Mouse (Mus musculus) erythroid progenitor cell, adult 5-6 weeks (primary cell): ENCODE data around the gene Bpnt1. TPM values are rescaled to one million over a fixed set of nuclear protein-coding genes. Genes with fewer than 3 reads are reported as not detected.

Experiments used
- ATAC-seq: replicated peaks from 2 replicates; pipeline ENCODE4 v1.8.0; 2016; ENCODE audit warnings: moderate number of reproducible peaks, mild to moderate bottlenecking, moderate TSS enrichment, inconsistent platforms; ENCODE audit not compliant: poor library complexity, low FRiP score, severe bottlenecking
- total RNA-seq, 2 experiments: library from RNA; stranded (forward) in 1 of 2; stranded (reverse) in 1 of 2; fragments of 150-400 nt in 1 of 2; fragments of 186-747, 209-891 nt in 1 of 2; gene quantifications; 2 replicates each; pipeline versions ENCODE4 v1.2.3 to v1.2.4; 2015 to 2017; ENCODE audit warnings: low replicate concordance in 2 of 2

Bpnt1 gene
- total RNA-seq, 2 experiments from 2014 or later = 5.9 TPM; not detected in 1

- ATAC-seq = peak; percentile 90
These were observed 3.0 kb upstream of the Bpnt1 start, which contains the start of gene Iars2 for GRCm38 (mm10) chr1:185328721-185329610. Gene Iars2, minus strand, starts transcription at chr1:185329396.

- ATAC-seq = no peak
These were observed 2.1 kb upstream of the Bpnt1 start for GRCm38 (mm10) chr1:185329851-185330250.

- ATAC-seq = no peak
These were observed 585 bp upstream of the Bpnt1 start for GRCm38 (mm10) chr1:185331364-185331763.

- ATAC-seq = no peak
These were observed 1.7 kb downstream of the Bpnt1 start for GRCm38 (mm10) chr1:185333651-185334050.

GRCm38 (mm10) chr1:185334136-185334535 lies 2.2 kb downstream of the Bpnt1 start:
- ATAC-seq = no peak

- ATAC-seq = no peak
These were observed 3.3 kb downstream of the Bpnt1 start for GRCm38 (mm10) chr1:185335231-185335765.

DNA sequence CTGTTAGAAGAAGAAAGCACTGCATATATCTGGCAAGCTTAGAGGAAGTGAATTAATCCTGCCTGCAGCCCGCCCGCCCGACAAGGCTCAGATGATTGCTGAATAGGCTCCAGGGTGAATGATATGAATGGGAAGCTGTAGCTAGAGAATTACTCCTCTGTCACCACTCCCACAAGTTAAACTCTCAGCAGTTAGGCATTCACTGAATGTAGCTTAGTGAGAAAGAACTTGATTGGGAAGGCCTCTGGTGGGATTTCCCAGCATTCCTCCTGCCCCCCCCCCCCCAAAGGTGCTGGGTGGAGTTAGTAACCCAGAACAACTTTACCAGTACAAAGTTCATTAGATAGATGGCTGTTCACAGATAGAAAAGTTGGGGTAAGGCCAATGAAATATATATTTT lies 4.6 kb downstream of the Bpnt1 start:
- no peak for ATAC-seq

DNA sequence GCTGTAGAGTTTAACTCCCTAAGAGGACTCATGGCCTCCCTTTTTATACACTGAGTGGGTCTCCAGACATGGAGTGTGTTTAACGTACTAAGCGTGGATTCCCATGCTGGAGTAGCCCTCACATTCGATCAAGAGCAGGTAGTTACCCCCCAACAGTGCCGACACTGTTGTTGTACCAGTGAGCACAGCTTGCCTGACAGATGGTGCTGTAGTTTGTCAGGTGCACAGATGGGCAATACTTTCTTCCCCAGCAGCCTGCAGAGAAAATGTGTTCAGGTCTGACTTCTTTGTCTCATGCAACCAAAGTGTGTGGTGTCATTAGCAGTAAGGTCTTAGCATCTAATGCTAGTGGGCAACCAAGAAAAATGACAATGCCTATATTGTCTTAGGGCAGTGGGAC lies 10.5 kb downstream of the Bpnt1 start:
- ATAC-seq = no peak

- no peak for ATAC-seq
These were observed 11.5 kb downstream of the Bpnt1 start for GRCm38 (mm10) chr1:185343422-185343821.

- no peak for ATAC-seq
These were observed 14.2 kb downstream of the Bpnt1 start for GRCm38 (mm10) chr1:185346188-185346587.

GRCm38 (mm10) chr1:185349741-185350140 lies 17.8 kb downstream of the Bpnt1 start:
- ATAC-seq = no peak

GRCm38 (mm10) chr1:185350611-185351010 lies 18.7 kb downstream of the Bpnt1 start:
- ATAC-seq = no peak

DNA sequence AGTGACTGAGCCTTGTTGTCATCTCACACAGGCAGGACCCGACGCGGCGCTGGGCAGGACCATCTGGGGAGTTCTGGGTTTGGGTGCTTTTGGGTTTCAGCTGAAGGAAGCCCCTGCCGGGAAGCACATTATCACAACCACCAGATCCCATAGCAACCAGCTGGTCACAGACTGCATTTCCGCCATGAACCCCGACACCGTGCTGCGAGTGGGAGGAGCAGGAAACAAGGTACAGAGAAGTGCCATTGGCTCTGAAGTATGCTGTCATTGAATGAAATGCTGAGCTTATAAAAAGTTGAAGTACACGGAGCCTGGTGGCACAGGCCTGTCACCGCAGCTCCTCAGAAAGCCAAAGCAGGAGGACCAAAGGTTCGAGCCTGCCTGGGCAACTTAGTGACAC lies 20.2 kb downstream of the Bpnt1 start:
- no peak for ATAC-seq

- no peak for ATAC-seq
These were observed 21.4 kb downstream of the Bpnt1 start for GRCm38 (mm10) chr1:185353351-185353750.

GRCm38 (mm10) chr1:185354731-185355130 lies 22.8 kb downstream of the Bpnt1 start:
- no peak for ATAC-seq

GRCm38 (mm10) chr1:185356246-185356645 lies 24.3 kb downstream of the Bpnt1 start:
- ATAC-seq = no peak

GRCm38 (mm10) chr1:185358211-185358610 lies 26.3 kb downstream of the Bpnt1 start:
- ATAC-seq = no peak

- peak; percentile 96 for ATAC-seq
These were observed 30.9 kb downstream of the Bpnt1 start, which contains the start of gene Eprs for GRCm38 (mm10) chr1:185362677-185363520. Gene Eprs, plus strand, starts transcription at chr1:185363044.

- peak; percentile 56; the same call in 1 of the 2 replicates for ATAC-seq
These were observed 31.7 kb downstream of the Bpnt1 start for GRCm38 (mm10) chr1:185363526-185364182.

DNA sequence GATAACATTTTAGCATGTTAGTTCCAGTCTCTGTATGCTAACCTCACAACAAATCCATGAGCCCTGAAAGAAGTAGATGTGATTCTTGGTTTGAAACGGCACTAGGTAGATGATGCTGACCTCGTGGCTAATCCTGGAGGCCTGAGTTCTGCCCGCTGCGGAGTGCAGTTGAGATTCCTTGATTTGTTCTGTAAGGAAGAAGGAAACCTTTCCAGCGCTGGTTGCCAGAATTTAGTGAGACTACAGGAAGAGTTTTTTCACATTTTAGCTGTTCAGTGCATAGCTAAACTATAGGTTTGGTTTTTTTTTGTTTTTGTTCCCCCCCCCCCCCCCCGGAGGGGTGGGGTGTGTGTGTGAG lies 32.2 kb downstream of the Bpnt1 start:
- no peak for ATAC-seq
